Mouse (Mus musculus) myocyte (in vitro differentiated cells): ENCODE data around the gene Hnrnpu.

ENCODE experiments used
- CEBPB ChIP-seq: IDR thresholded peaks from 2 replicates; pipeline ENCODE4 v1.6.1; 2011; ENCODE audit warnings: mild to moderate bottlenecking, moderate library complexity; ENCODE audit not compliant: poor library complexity, insufficient read depth, severe bottlenecking
- E2F4 ChIP-seq: IDR thresholded peaks from one replicate; pipeline ENCODE4 v1.6.1; 2011; ENCODE audit warnings: mild to moderate bottlenecking, control low read depth, moderate library complexity; ENCODE audit not compliant: insufficient read depth
- MAX ChIP-seq: IDR thresholded peaks from one replicate; pipeline ENCODE4 v1.6.1; 2011; ENCODE audit warnings: low read depth, mild to moderate bottlenecking, control low read depth
- POLR2A ChIP-seq: IDR thresholded peaks from one replicate; pipeline ENCODE4 v1.6.1; 2011; ENCODE audit warnings: low read depth, mild to moderate bottlenecking, control low read depth, moderate library complexity; ENCODE audit not compliant: insufficient read length
- TCF12 ChIP-seq: IDR thresholded peaks from one replicate; pipeline ENCODE4 v1.6.1; 2011; ENCODE audit warnings: mild to moderate bottlenecking, control low read depth; ENCODE audit not compliant: poor library complexity, insufficient read depth, severe bottlenecking
- USF1 ChIP-seq: IDR thresholded peaks from one replicate; pipeline ENCODE4 v1.6.1; 2011; ENCODE audit warnings: low read depth, mild to moderate bottlenecking, control low read depth, moderate library complexity

- TF ChIP-seq POLR2A (no peak), E2F4 (no peak), MAX (no peak), USF1 (no peak), TCF12 (no peak), CEBPB (no peak)
Observed at GRCm38 (mm10) chr1:178276054-178276911, 61.3 kb downstream of the Hnrnpu start.
